Mouse (Mus musculus): ENCODE results near the gene Abcc8. TPM values are rescaled to one million over a fixed set of nuclear protein-coding genes. Genes with fewer than 3 reads are reported as not detected.

The Abcc8 gene
- polyA plus RNA-seq, 2 experiments, result 0.13 TPM

- Histone ChIP-seq H3K4me2 (ENCODE audit: low read depth) (no peak overlapping the region), H3K36me3 (replicated peaks; ENCODE audit: control insufficient read depth, insufficient read depth, low read depth) (no peaks in the 10 kb centered on the region), H3K27me3 (ENCODE audit: control insufficient read depth, insufficient read depth, low read length) (no peaks in the 10 kb centered on the region), H3K27ac (no peak overlapping the region), H3K4me3 (ENCODE audit: insufficient read depth in 1 of 2, low read depth in 2 of 2, low read length in 2 of 2) (no peak overlapping the region), H3K4me1 (replicated peaks; ENCODE audit: control insufficient read depth in 2 of 2, insufficient read depth in 2 of 2, low read length in 1 of 2) (no peaks in the 10 kb centered on the region), H3K9me3 (ENCODE audit: control insufficient read depth, low read length) (no peaks in the 10 kb centered on the region), H3K9ac (replicated peaks) (no peak overlapping the region)
- 65% methylated on average over 3 of the region's 3 CpGs for WGBS (ENCODE audit: insufficient replicate concordance)
- no peak for TF ChIP-seq CTCF (IDR thresholded peaks at IDR 0.05; ENCODE audit: low read depth)
- no peak for TF ChIP-seq EP300 (IDR thresholded peaks at IDR 0.05; ENCODE audit: low read depth)
- DNase-seq (ENCODE audit: low read depth in 3 of 3, low spot score in 3 of 3) (no peak), ATAC-seq (ENCODE audit: insufficient read depth) (no peak)
Measured at GRCm38 (mm10) chr7:46113435-46113834, 66.4 kb downstream of the Abcc8 start.

GRCm38 (mm10) chr7:46111938-46112337, 67.9 kb downstream of the Abcc8 start:
- ATAC-seq (ENCODE audit: insufficient read depth) (no peak), DNase-seq (ENCODE audit: low read depth in 3 of 3, low spot score in 3 of 3) (no peak)
- Histone ChIP-seq H3K9ac (replicated peaks) (no peak overlapping the region), H3K4me1 (replicated peaks; ENCODE audit: control insufficient read depth in 2 of 2, insufficient read depth in 2 of 2, low read length in 1 of 2) (no peaks in the 10 kb centered on the region), H3K27me3 (ENCODE audit: control insufficient read depth, insufficient read depth, low read length) (no peaks in the 10 kb centered on the region), H3K9me3 (ENCODE audit: control insufficient read depth, low read length) (no peaks in the 10 kb centered on the region), H3K36me3 (replicated peaks; ENCODE audit: control insufficient read depth, insufficient read depth, low read depth) (no peaks in the 10 kb centered on the region), H3K27ac (no peak overlapping the region), H3K4me2 (ENCODE audit: low read depth) (no peak overlapping the region), H3K4me3 (ENCODE audit: insufficient read depth in 1 of 2, low read depth in 2 of 2, low read length in 2 of 2) (no peak overlapping the region)
- 47% methylated on average over 6 of the region's 6 CpGs for WGBS (ENCODE audit: insufficient replicate concordance)
- TF ChIP-seq EP300 (IDR thresholded peaks at IDR 0.05; ENCODE audit: low read depth), result no peak

- ATAC-seq (ENCODE audit: insufficient read depth), result no peak
- WGBS (ENCODE audit: insufficient replicate concordance), result 67% methylated on average over 15 of the region's 15 CpGs
- no peak for DNase-seq (ENCODE audit: low read depth in 3 of 3, low spot score in 3 of 3)
Measured at GRCm38 (mm10) chr7:46111212-46111817, 68.5 kb downstream of the Abcc8 start.

GRCm38 (mm10) chr7:46110079-46110478, 69.8 kb downstream of the Abcc8 start:
- Histone ChIP-seq H3K27me3 (ENCODE audit: control insufficient read depth, insufficient read depth, low read length) (no peaks in the 10 kb centered on the region), H3K9me3 (ENCODE audit: control insufficient read depth, low read length) (no peaks in the 10 kb centered on the region), H3K36me3 (replicated peaks; ENCODE audit: control insufficient read depth, insufficient read depth, low read depth) (no peaks in the 10 kb centered on the region), H3K4me2 (ENCODE audit: low read depth) (no peak overlapping the region), H3K4me3 (ENCODE audit: insufficient read depth in 1 of 2, low read depth in 2 of 2, low read length in 2 of 2) (no peak overlapping the region), H3K9ac (replicated peaks) (no peak overlapping the region), H3K4me1 (replicated peaks; ENCODE audit: control insufficient read depth in 2 of 2, insufficient read depth in 2 of 2, low read length in 1 of 2) (no peaks in the 10 kb centered on the region), H3K27ac (no peak overlapping the region)
- ATAC-seq (ENCODE audit: insufficient read depth) (no peak), DNase-seq (ENCODE audit: low read depth in 3 of 3, low spot score in 3 of 3) (no peak)
- no peak for TF ChIP-seq CTCF (IDR thresholded peaks at IDR 0.05; ENCODE audit: low read depth)
- no peak for TF ChIP-seq EP300 (IDR thresholded peaks at IDR 0.05; ENCODE audit: low read depth)
- 58% methylated on average over 3 of the region's 3 CpGs for WGBS (ENCODE audit: insufficient replicate concordance)

More at GRCm38 (mm10) chr7:46111212-46111817, 68.5 kb downstream of the Abcc8 start:
- no peak overlapping the region for H3K4me3 ChIP-seq (ENCODE audit: insufficient read depth in 1 of 2, low read depth in 2 of 2, low read length in 2 of 2)
- no peaks in the 10 kb centered on the region for H3K9me3 ChIP-seq (ENCODE audit: control insufficient read depth, low read length)
- TF ChIP-seq CTCF (IDR thresholded peaks at IDR 0.05; ENCODE audit: low read depth) (no peak), EP300 (IDR thresholded peaks at IDR 0.05; ENCODE audit: low read depth) (no peak)
- H3K36me3 ChIP-seq (replicated peaks; ENCODE audit: control insufficient read depth, insufficient read depth, low read depth), result no peaks in the 10 kb centered on the region
- no peaks in the 10 kb centered on the region for H3K4me1 ChIP-seq (replicated peaks; ENCODE audit: control insufficient read depth in 2 of 2, insufficient read depth in 2 of 2, low read length in 1 of 2)
- no peak overlapping the region for H3K4me2 ChIP-seq (ENCODE audit: low read depth)
- no peak overlapping the region for H3K27ac ChIP-seq
- no peaks in the 10 kb centered on the region for H3K27me3 ChIP-seq (ENCODE audit: control insufficient read depth, insufficient read depth, low read length)
- no peak overlapping the region for H3K9ac ChIP-seq (replicated peaks)

- no peak overlapping the region for H3K9ac ChIP-seq (replicated peaks)
- ATAC-seq (ENCODE audit: insufficient read depth), result no peak
- no peak overlapping the region for H3K4me2 ChIP-seq (ENCODE audit: low read depth)
- DNase-seq (ENCODE audit: low read depth in 3 of 3, low spot score in 3 of 3), result no peak
- H3K9me3 ChIP-seq (ENCODE audit: control insufficient read depth, low read length), result no peaks in the 10 kb centered on the region
- 70% methylated on average over 7 of the region's 7 CpGs for WGBS (ENCODE audit: insufficient replicate concordance)
- TF ChIP-seq EP300 (IDR thresholded peaks at IDR 0.05; ENCODE audit: low read depth), result no peak
- TF ChIP-seq CTCF (IDR thresholded peaks at IDR 0.05; ENCODE audit: low read depth), result no peak
- no peaks in the 10 kb centered on the region for H3K4me1 ChIP-seq (replicated peaks; ENCODE audit: control insufficient read depth in 2 of 2, insufficient read depth in 2 of 2, low read length in 1 of 2)
- H3K4me3 ChIP-seq (ENCODE audit: insufficient read depth in 1 of 2, low read depth in 2 of 2, low read length in 2 of 2), result no peak overlapping the region
- H3K27me3 ChIP-seq (ENCODE audit: control insufficient read depth, insufficient read depth, low read length), result no peaks in the 10 kb centered on the region
- no peaks in the 10 kb centered on the region for H3K36me3 ChIP-seq (replicated peaks; ENCODE audit: control insufficient read depth, insufficient read depth, low read depth)
- H3K27ac ChIP-seq, result no peak overlapping the region
Measured at GRCm38 (mm10) chr7:46105484-46105883, 74.3 kb downstream of the Abcc8 start.
